ENCODE assay signal across 22 mouse cellular contexts in genomic region chrX:121429078-121429477, GRCm38 (mm10).
"Had no signal": no experiment of that assay in that cellular context is flagged by ENCODE, and none has a peak within 500 bp of the region (broad histone marks: within the 10 kb centered on the region; RNA-seq: fewer than 3 reads in every experiment).

No protein-coding gene starts in this region.

- DNase-seq: heart, postnatal 10 days; heart, postnatal 14 days; heart, postnatal 36 days; heart, postnatal 4 days; kidney, adult 11 months; kidney, adult 18-20 months; kidney, adult 2 months; kidney, adult 8-10 months; kidney, adult 9 months; kidney, postnatal 10 days; kidney, postnatal 14 days; kidney, postnatal 25 days; kidney, postnatal 36 days; kidney, postnatal 4 days; layer of hippocampus, adult 9-11 months; layer of hippocampus, postnatal 36 days had no signal

- ATAC-seq: hindbrain, embryonic 16.5 days; hindbrain, postnatal 0 days; inflammation-experienced regulatory T-cells, adult 6 months; intestine, embryonic 15.5 days; intestine, embryonic 16.5 days; intestine, postnatal 0 days had no signal
